ENCODE assay signal across 20 mouse cellular contexts in genomic region chr13:91605043-91605840, GRCm38 (mm10).
A peak's percentile ranks its signal among the peaks of the same experiment; 100 is the strongest.
DNase-seq lines count a peak whose midpoint lies in the region; ATAC-seq and TF ChIP-seq lines count a peak whose summit lies in the region.
"Had no signal": no experiment of that assay in that cellular context is flagged by ENCODE, and none has a peak within 500 bp of the region (broad histone marks: within the 10 kb centered on the region; RNA-seq: fewer than 3 reads in every experiment).

No protein-coding gene starts in this region.

- no peaks in the 10 kb centered on the region for H3K9me3 ChIP-seq in intestine, embryonic 14.5 days (ENCODE audit: control insufficient read depth, low read length)
- H3K9me3 ChIP-seq in intestine, postnatal 0 days (ENCODE audit: control insufficient read depth) = no peaks in the 10 kb centered on the region
- H3K9me3 ChIP-seq in midbrain, embryonic 15.5 days = no peaks in the 10 kb centered on the region
- H3K9me3 ChIP-seq in heart, embryonic 11.5 days (replicated peaks; ENCODE audit: control insufficient read depth, low read length) = no peaks in the 10 kb centered on the region
- H3K9me3 ChIP-seq: G1E; kidney, embryonic 15.5 days; liver, embryonic 13.5 days had no signal

- peak; percentile 48 to 54 for DNase-seq in cerebellum, postnatal 14 days
- no peak for DNase-seq in cerebellum, adult 9-10 months
- peak; percentile 33 for DNase-seq in intestine, embryonic 14.5 days (ENCODE audit: low spot score)
- peak; percentile 51 for DNase-seq in brain, embryonic 14.5 days (ENCODE audit: low read depth)
- no peak for DNase-seq in right cerebral cortex, postnatal 36 days (ENCODE audit: low spot score in 2 of 2)
- DNase-seq: B cell, adult 2 months; kidney, adult 11 months; kidney, postnatal 4 days; liver, embryonic 13.5 days; lung, adult 2 months; lung, postnatal 14 days; right cerebral cortex, postnatal 25 days; thymus, postnatal 14 days had no signal

- H3K4me1 ChIP-seq in intestine, embryonic 14.5 days (replicated peaks; ENCODE audit: control insufficient read depth, insufficient read depth, low read length) = no peaks in the 10 kb centered on the region
- H3K4me1 ChIP-seq in intestine, postnatal 0 days (replicated peaks; ENCODE audit: control insufficient read depth, insufficient read depth, low read length) = no peaks in the 10 kb centered on the region
- no peaks in the 10 kb centered on the region for H3K4me1 ChIP-seq in midbrain, embryonic 15.5 days
- H3K4me1 ChIP-seq in heart, embryonic 11.5 days (ENCODE audit: control insufficient read depth, insufficient read depth, low read length) = no peaks in the 10 kb centered on the region

- H3K27me3 ChIP-seq in intestine, embryonic 14.5 days (replicated peaks; ENCODE audit: control insufficient read depth, insufficient read depth, low read length) = no peaks in the 10 kb centered on the region
- no peaks in the 10 kb centered on the region for H3K27me3 ChIP-seq in intestine, postnatal 0 days (replicated peaks; ENCODE audit: control insufficient read depth, insufficient read depth, low read length)
- H3K27me3 ChIP-seq in midbrain, embryonic 15.5 days (replicated peaks) = no peaks in the 10 kb centered on the region
- H3K27me3 ChIP-seq in heart, embryonic 11.5 days (ENCODE audit: control insufficient read depth, insufficient read depth, low read length) = no peaks in the 10 kb centered on the region
- H3K27me3 ChIP-seq: CH12.LX; kidney, embryonic 15.5 days; liver, embryonic 13.5 days; Patski had no signal

- no peak for ATAC-seq in intestine, embryonic 14.5 days (replicated peaks; ENCODE audit: low FRiP score, low TSS enrichment, low read depth)
- ATAC-seq in intestine, postnatal 0 days = no peak
- peak; percentile 41 for ATAC-seq in midbrain, embryonic 15.5 days (replicated peaks)
- ATAC-seq in heart, embryonic 11.5 days (replicated peaks; ENCODE audit: insufficient number of reproducible peaks, low FRiP score, low TSS enrichment) = no peak
- ATAC-seq: Patski had no signal

- H3K27ac ChIP-seq in intestine, embryonic 14.5 days (ENCODE audit: low read depth) = no peak overlapping the region
- no peak overlapping the region for H3K27ac ChIP-seq in intestine, postnatal 0 days (ENCODE audit: low read depth, low read length)
- H3K27ac ChIP-seq in midbrain, embryonic 15.5 days = no peak overlapping the region
- no peak overlapping the region for H3K27ac ChIP-seq in heart, embryonic 11.5 days (ENCODE audit: low read depth, low read length)
- H3K27ac ChIP-seq: kidney, embryonic 15.5 days; liver, embryonic 13.5 days had no signal

- H3K9ac ChIP-seq in intestine, embryonic 14.5 days (ENCODE audit: low read length) = no peak overlapping the region
- H3K9ac ChIP-seq in intestine, postnatal 0 days (ENCODE audit: low read depth, low read length) = no peak overlapping the region
- H3K9ac ChIP-seq in midbrain, embryonic 15.5 days = no peak overlapping the region
- H3K9ac ChIP-seq in heart, embryonic 11.5 days (ENCODE audit: low read depth, low read length) = no peak overlapping the region
- H3K9ac ChIP-seq: kidney, embryonic 15.5 days; liver, embryonic 13.5 days had no signal

- no peaks in the 10 kb centered on the region for H3K36me3 ChIP-seq in intestine, embryonic 14.5 days (ENCODE audit: control insufficient read depth, insufficient read depth, low read length)
- no peaks in the 10 kb centered on the region for H3K36me3 ChIP-seq in intestine, postnatal 0 days (ENCODE audit: control insufficient read depth, insufficient read depth)
- H3K36me3 ChIP-seq in midbrain, embryonic 15.5 days (replicated peaks) = no peaks in the 10 kb centered on the region
- no peaks in the 10 kb centered on the region for H3K36me3 ChIP-seq in heart, embryonic 11.5 days (ENCODE audit: control insufficient read depth, insufficient read depth, low read length)
- H3K36me3 ChIP-seq: kidney, embryonic 15.5 days had no signal

- no peak for TF ChIP-seq CTCF in intestine, postnatal 0 days (IDR thresholded peaks at IDR 0.05; ENCODE audit: low read depth)
- no peak for TF ChIP-seq CTCF in brain, embryonic 14.5 days (IDR thresholded peaks at IDR 0.05; ENCODE audit: borderline replicate concordance, extremely low read depth, insufficient read depth, insufficient read length)

- 88% methylated on average over 7 of the region's 7 CpGs for WGBS in intestine, embryonic 14.5 days
- WGBS in intestine, postnatal 0 days = 91% methylated on average over 7 of the region's 7 CpGs
- WGBS in midbrain, embryonic 15.5 days = 62% methylated on average over 7 of the region's 7 CpGs
- WGBS in heart, embryonic 11.5 days (ENCODE audit: insufficient replicate concordance) = 86% methylated on average over 7 of the region's 7 CpGs

- TF ChIP-seq POLR2A in brain, embryonic 14.5 days (IDR thresholded peaks at IDR 0.05; ENCODE audit: borderline replicate concordance, extremely low read depth, insufficient read depth, insufficient read length, poor library complexity, severe bottlenecking) = no peak

- no peak overlapping the region for H3K4me3 ChIP-seq in intestine, embryonic 14.5 days (ENCODE audit: low read depth, low read length)
- no peak overlapping the region for H3K4me3 ChIP-seq in intestine, postnatal 0 days (ENCODE audit: low read depth, low read length)
- no peak overlapping the region for H3K4me3 ChIP-seq in midbrain, embryonic 15.5 days
- no peak overlapping the region for H3K4me3 ChIP-seq in heart, embryonic 11.5 days (ENCODE audit: low read depth, low read length)
- H3K4me3 ChIP-seq: kidney, embryonic 15.5 days; liver, embryonic 13.5 days had no signal

- H3K4me2 ChIP-seq in intestine, embryonic 14.5 days (ENCODE audit: low read length) = no peak overlapping the region
- H3K4me2 ChIP-seq in intestine, postnatal 0 days (replicated peaks; ENCODE audit: low read depth) = no peak overlapping the region
- H3K4me2 ChIP-seq in midbrain, embryonic 15.5 days = no peak overlapping the region
- H3K4me2 ChIP-seq in heart, embryonic 11.5 days = no peak overlapping the region
- H3K4me2 ChIP-seq: kidney, embryonic 15.5 days; liver, embryonic 13.5 days had no signal

Comparison
In these comparisons a context has a peak if more than half of its experiments do, and no peak if none do; other contexts are left out.
1. DNase-seq: peak in cerebellum, postnatal 14 days (2 of 2), intestine, embryonic 14.5 days (single experiment) and brain, embryonic 14.5 days (single experiment); none in cerebellum, adult 9-10 months (single experiment) and right cerebral cortex, postnatal 36 days (0 of 2).